Mouse (Mus musculus): Measurements from ENCODE around the gene Uckl1. TPM values are rescaled to one million over a fixed set of nuclear protein-coding genes. Genes with fewer than 3 reads are reported as not detected.
A peak's percentile ranks its signal among the peaks of the same experiment; 100 is the strongest.

The Uckl1 gene
- polyA plus RNA-seq, 1 experiment from 2014 or later, result 66.7 TPM

DNA sequence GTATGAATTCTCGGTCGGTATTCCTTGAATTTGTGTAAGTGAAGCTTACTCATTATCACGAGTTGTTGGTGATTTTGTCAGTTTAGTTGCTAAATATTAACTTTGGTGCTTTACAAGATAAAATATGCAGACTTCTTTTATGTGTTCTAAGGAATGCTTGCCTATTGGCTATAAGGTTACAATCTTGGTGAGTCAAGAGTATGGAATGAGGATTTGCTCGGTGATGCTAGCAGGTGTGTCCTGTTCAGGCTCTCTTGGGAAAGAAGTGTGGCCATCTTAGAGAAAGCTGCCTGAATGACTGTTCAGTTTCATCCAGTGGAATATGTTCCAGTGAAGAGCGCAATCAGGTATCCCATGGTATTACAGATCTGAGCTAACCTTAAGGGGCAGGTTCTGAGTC, 59.2 kb downstream of the Uckl1 start:
- ATAC-seq (replicated peaks; ENCODE audit: insufficient number of reproducible peaks, low FRiP score, low TSS enrichment), result no peak
- Histone ChIP-seq H3K36me3 (ENCODE audit: control insufficient read depth, insufficient read depth, low read length) (peaks cover 5% of the 10 kb centered on the region; the same call in 1 of the 2 replicates), H3K9me3 (replicated peaks; ENCODE audit: control insufficient read depth, low read length) (no peaks in the 10 kb centered on the region), H3K27ac (ENCODE audit: low read depth, low read length) (no peak overlapping the region), H3K9ac (ENCODE audit: low read depth, low read length) (no peak overlapping the region), H3K27me3 (ENCODE audit: control insufficient read depth, insufficient read depth, low read length) (no peaks in the 10 kb centered on the region), H3K4me2 (no peak overlapping the region), H3K4me3 (ENCODE audit: low read depth, low read length) (no peak overlapping the region), H3K4me1 (ENCODE audit: control insufficient read depth, insufficient read depth, low read length) (peaks cover 11% of the 10 kb centered on the region)
- 80% methylated on average over 5 of the region's 5 CpGs for WGBS (ENCODE audit: insufficient replicate concordance)

DNA sequence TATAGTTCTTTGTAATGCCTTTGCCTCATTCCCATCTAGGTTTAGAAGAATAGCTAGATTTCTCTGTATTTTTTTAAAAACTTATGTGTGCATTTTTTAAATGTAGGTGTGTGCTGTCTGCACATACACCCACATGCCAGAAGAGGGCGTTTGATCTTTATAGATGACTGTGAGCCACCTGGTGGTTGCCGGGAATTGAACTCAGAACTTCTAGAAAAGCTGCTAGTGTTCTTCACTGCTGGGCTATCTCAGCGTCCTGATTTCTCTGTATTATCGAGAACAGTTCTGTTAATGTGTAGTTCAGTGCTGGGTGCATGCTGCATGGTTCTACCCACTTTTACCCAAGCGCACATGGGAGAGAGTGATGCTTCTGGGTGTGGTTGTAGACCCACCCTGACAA, 61.9 kb downstream of the Uckl1 start:
- Histone ChIP-seq H3K27ac (ENCODE audit: low read depth, low read length) (no peak overlapping the region), H3K4me2 (no peak overlapping the region), H3K36me3 (ENCODE audit: control insufficient read depth, insufficient read depth, low read length) (no peaks in the 10 kb centered on the region), H3K4me1 (ENCODE audit: control insufficient read depth, insufficient read depth, low read length) (peaks cover 19% of the 10 kb centered on the region), H3K4me3 (ENCODE audit: low read depth, low read length) (no peak overlapping the region), H3K9me3 (replicated peaks; ENCODE audit: control insufficient read depth, low read length) (no peaks in the 10 kb centered on the region), H3K9ac (ENCODE audit: low read depth, low read length) (no peak overlapping the region), H3K27me3 (ENCODE audit: control insufficient read depth, insufficient read depth, low read length) (no peaks in the 10 kb centered on the region)
- ATAC-seq (replicated peaks; ENCODE audit: insufficient number of reproducible peaks, low FRiP score, low TSS enrichment), result no peak
- WGBS (ENCODE audit: insufficient replicate concordance), result 66% methylated on average over 5 of the region's 5 CpGs

DNA sequence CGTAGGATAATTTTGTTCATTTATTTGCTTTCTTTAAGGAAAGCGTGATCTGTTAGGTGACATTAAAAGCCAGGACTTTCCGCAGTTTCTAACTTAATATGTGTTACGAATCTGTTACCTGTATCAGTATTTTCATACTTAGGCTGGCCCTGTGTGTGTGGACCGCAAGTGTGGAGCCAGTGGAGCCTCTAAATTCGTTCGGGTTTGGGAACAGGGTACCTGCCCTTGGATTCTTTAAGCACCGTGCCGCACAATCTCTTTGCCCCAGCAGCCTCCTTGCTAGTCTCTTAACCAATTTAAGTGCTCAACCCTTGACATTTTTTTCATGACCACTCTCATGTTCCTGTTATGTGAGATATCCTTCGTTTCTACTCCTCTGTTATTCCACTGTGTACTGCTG, 63.2 kb downstream of the Uckl1 start:
- H3K27me3 ChIP-seq (ENCODE audit: control insufficient read depth, insufficient read depth, low read length), result no peaks in the 10 kb centered on the region
- H3K9ac ChIP-seq (ENCODE audit: low read depth, low read length), result peak overlapping the region; percentile 98
- 42% methylated on average over 10 of the region's 10 CpGs for WGBS (ENCODE audit: insufficient replicate concordance)
- no peak overlapping the region for H3K27ac ChIP-seq (ENCODE audit: low read depth, low read length)
- no peak for ATAC-seq (replicated peaks; ENCODE audit: insufficient number of reproducible peaks, low FRiP score, low TSS enrichment)
- H3K36me3 ChIP-seq (ENCODE audit: control insufficient read depth, insufficient read depth, low read length), result 0 out of 2 replicates have a peak, but pooled peaks cover 4% of the 10 kb centered on the region
- H3K9me3 ChIP-seq (replicated peaks; ENCODE audit: control insufficient read depth, low read length), result no peaks in the 10 kb centered on the region
- peak overlapping the region; percentile 97 for H3K4me3 ChIP-seq (ENCODE audit: low read depth, low read length)
- peak overlapping the region; percentile 63 for H3K4me2 ChIP-seq
- peaks cover 19% of the 10 kb centered on the region for H3K4me1 ChIP-seq (ENCODE audit: control insufficient read depth, insufficient read depth, low read length)

DNA sequence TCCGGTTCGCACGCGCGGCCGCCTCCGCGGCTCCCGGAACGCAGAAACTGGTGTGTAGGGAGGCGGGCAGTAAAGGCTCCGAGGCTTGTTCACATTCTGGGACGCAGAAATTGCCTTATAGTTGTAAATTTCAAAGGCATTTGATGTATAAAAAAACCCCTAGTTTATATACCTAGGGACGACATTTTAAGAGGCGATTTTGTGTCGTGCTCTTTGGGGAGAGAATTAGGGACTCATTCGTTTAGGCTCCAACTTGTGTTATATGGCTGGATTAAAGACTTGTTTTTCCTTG, 63.8 kb downstream of the Uckl1 start:
- Histone ChIP-seq H3K4me3 (ENCODE audit: low read depth, low read length) (peak overlapping the region; percentile 97), H3K4me1 (ENCODE audit: control insufficient read depth, insufficient read depth, low read length) (peaks cover 19% of the 10 kb centered on the region), H3K36me3 (ENCODE audit: control insufficient read depth, insufficient read depth, low read length) (0 out of 2 replicates have a peak, but pooled peaks cover 4% of the 10 kb centered on the region), H3K27ac (ENCODE audit: low read depth, low read length) (peak overlapping the region; percentile 99), H3K9me3 (replicated peaks; ENCODE audit: control insufficient read depth, low read length) (no peaks in the 10 kb centered on the region), H3K9ac (ENCODE audit: low read depth, low read length) (peak overlapping the region; percentile 98), H3K27me3 (ENCODE audit: control insufficient read depth, insufficient read depth, low read length) (no peaks in the 10 kb centered on the region), H3K4me2 (peak overlapping the region; percentile 63)
- WGBS (ENCODE audit: insufficient replicate concordance), result 0% methylated on average over 17 of the region's 17 CpGs
- ATAC-seq (replicated peaks; ENCODE audit: insufficient number of reproducible peaks, low FRiP score, low TSS enrichment), result no peak

DNA sequence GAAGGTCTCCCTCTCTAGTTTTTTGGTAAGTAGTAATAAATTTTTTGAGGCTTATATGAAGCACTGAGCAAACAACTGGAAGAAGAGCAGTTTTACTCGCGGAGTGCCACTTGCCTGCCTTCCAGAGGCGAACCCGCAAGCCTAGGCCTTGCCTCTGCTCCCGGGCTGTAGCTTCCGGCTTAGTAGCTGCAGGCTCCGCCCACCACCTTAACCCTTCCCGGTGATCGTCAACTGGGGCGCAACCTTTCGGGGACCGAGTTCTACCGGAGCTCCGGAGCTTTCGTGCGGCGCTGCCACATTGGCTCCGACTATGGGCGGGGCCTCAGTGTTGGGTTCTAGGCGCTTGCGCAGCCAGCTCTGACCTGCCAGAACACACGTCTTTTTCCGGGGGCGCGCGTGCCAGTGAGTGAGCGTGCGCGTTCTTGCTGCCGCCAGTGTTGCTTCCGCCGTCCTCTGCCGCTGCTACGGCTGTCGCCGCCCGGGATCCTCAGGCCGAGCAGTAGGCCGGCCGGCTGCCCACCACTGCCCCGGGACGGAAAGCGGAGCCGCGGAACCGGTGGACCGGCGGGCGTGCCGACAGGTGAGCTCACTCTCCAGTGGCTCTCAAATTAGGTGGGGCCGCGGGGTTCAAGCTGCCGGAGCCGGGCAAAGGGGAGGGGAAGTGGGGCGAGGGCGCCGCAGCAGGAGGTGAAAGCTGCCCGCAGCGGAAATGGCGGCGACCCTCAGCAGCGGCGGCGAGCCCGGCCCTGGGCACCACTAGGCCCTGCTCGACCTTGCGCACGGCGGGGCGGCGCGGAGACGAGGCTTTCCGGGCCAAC, 64.4 kb downstream of the Uckl1 start, which contains the start of gene Dnajc5:
Gene Dnajc5, plus strand, starts transcription at position 368 of the 818 bp plus-strand sequence.
- Histone ChIP-seq H3K9me3 (replicated peaks; ENCODE audit: control insufficient read depth, low read length) (no peaks in the 10 kb centered on the region), H3K4me1 (ENCODE audit: control insufficient read depth, insufficient read depth, low read length) (peaks cover 19% of the 10 kb centered on the region), H3K36me3 (ENCODE audit: control insufficient read depth, insufficient read depth, low read length) (peaks cover 5% of the 10 kb centered on the region), H3K27ac (ENCODE audit: low read depth, low read length) (peak within 1 kb of the TSS; percentile 99), H3K4me2 (peak within 1 kb of the TSS; percentile 63), H3K27me3 (ENCODE audit: control insufficient read depth, insufficient read depth, low read length) (no peaks in the 10 kb centered on the region), H3K9ac (ENCODE audit: low read depth, low read length) (peak within 1 kb of the TSS; percentile 98), H3K4me3 (ENCODE audit: low read depth, low read length) (peak within 1 kb of the TSS; percentile 97)
- under 1% methylated on average over 74 of the region's 74 CpGs for WGBS (ENCODE audit: insufficient replicate concordance)
- ATAC-seq (replicated peaks; ENCODE audit: insufficient number of reproducible peaks, low FRiP score, low TSS enrichment), result peak; percentile 96

DNA sequence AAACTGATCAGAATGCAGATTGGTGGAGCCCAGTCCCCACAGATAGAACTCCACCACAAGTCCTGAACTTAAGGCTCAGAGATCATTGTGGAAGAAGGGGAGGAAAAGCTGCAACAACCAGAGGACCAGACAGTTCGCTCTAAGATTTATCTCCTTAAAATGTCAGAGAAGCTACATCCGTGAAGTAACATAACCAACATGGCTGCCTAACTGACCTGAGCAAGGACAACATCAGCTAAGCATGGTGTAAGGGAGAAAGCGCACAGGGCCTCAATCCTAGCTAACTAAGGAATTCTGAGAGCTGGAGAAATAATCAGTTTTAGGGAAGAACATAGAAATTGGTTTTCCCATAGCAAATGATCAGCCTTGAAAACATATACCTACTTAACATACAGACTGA, 65.5 kb downstream of the Uckl1 start:
- ATAC-seq (replicated peaks; ENCODE audit: insufficient number of reproducible peaks, low FRiP score, low TSS enrichment), result no peak
- Histone ChIP-seq H3K4me3 (ENCODE audit: low read depth, low read length) (peak overlapping the region; percentile 97), H3K9me3 (replicated peaks; ENCODE audit: control insufficient read depth, low read length) (no peaks in the 10 kb centered on the region), H3K27ac (ENCODE audit: low read depth, low read length) (peak overlapping the region; percentile 99), H3K27me3 (ENCODE audit: control insufficient read depth, insufficient read depth, low read length) (no peaks in the 10 kb centered on the region), H3K4me1 (ENCODE audit: control insufficient read depth, insufficient read depth, low read length) (peaks cover 19% of the 10 kb centered on the region), H3K4me2 (peak overlapping the region; percentile 63), H3K36me3 (ENCODE audit: control insufficient read depth, insufficient read depth, low read length) (peaks cover 9% of the 10 kb centered on the region), H3K9ac (ENCODE audit: low read depth, low read length) (peak overlapping the region; percentile 98)
- WGBS (ENCODE audit: insufficient replicate concordance), result 65% methylated on average over 3 of the region's 3 CpGs

Small RNAs within 50 kb of the gene (microRNA-seq; reads per million reads assigned to microRNA genes)
- not detected for gene Mir7006 (ENCODE audit: borderline number of aligned reads)

Other genes starting within 250 kb of the Uckl1 start
- 21.7 and 27.3 TPM in 2 replicates for gene Zgpat, start 220.0 kb downstream of the Uckl1 start, polyA plus RNA-seq (2014; fragmentation: Nextera tagmentation; extraction: Ambion mirVana)
- 36.3 and 47.5 TPM in 2 replicates for gene Arfrp1, start 219.5 kb downstream of the Uckl1 start, polyA plus RNA-seq (2014; fragmentation: Nextera tagmentation; extraction: Ambion mirVana)
- 11.2 and 13.8 TPM in 2 replicates for gene Lime1, start 204.8 kb downstream of the Uckl1 start, polyA plus RNA-seq (2014; fragmentation: Nextera tagmentation; extraction: Ambion mirVana)
- 10.3 and 10.5 TPM in 2 replicates for gene Zbtb46, start 125.5 kb downstream of the Uckl1 start, polyA plus RNA-seq (2014; fragmentation: Nextera tagmentation; extraction: Ambion mirVana)
- 0.43 and 0.65 TPM in 2 replicates for gene Abhd16b, start 91.7 kb downstream of the Uckl1 start, polyA plus RNA-seq (2014; fragmentation: Nextera tagmentation; extraction: Ambion mirVana)
- gene Tpd52l2, start 87.8 kb downstream of the Uckl1 start, polyA plus RNA-seq (2014; fragmentation: Nextera tagmentation; extraction: Ambion mirVana), result 119 and 128 TPM in 2 replicates
- 69.0 and 76.1 TPM in 2 replicates for gene Dnajc5, start 64.4 kb downstream of the Uckl1 start, polyA plus RNA-seq (2014; fragmentation: Nextera tagmentation; extraction: Ambion mirVana)
- 45.5 and 53.2 TPM in 2 replicates for gene Prpf6, start 7.0 kb upstream of the Uckl1 start, polyA plus RNA-seq (2014; fragmentation: Nextera tagmentation; extraction: Ambion mirVana)
- gene Zfp512b, start 7.9 kb upstream of the Uckl1 start, polyA plus RNA-seq (2014; fragmentation: Nextera tagmentation; extraction: Ambion mirVana), result 26.3 and 26.5 TPM in 2 replicates
- gene Samd10, start 14.3 kb upstream of the Uckl1 start, polyA plus RNA-seq (2014; fragmentation: Nextera tagmentation; extraction: Ambion mirVana), result 13.7 and 14.6 TPM in 2 replicates
- not detected in 2 replicates for gene Gm29797, start 72.1 kb upstream of the Uckl1 start, polyA plus RNA-seq (2014; fragmentation: Nextera tagmentation; extraction: Ambion mirVana)
- gene Sox18, start 86.7 kb upstream of the Uckl1 start, polyA plus RNA-seq (2014; fragmentation: Nextera tagmentation; extraction: Ambion mirVana), result 18.6 and 22.2 TPM in 2 replicates
- gene Tcea2, start 95.4 kb upstream of the Uckl1 start, polyA plus RNA-seq (2014; fragmentation: Nextera tagmentation; extraction: Ambion mirVana), result 13.5 and 14.1 TPM in 2 replicates
- gene Rgs19, start 109.1 kb upstream of the Uckl1 start, polyA plus RNA-seq (2014; fragmentation: Nextera tagmentation; extraction: Ambion mirVana), result 57.7 and 61.3 TPM in 2 replicates
- not detected in 2 replicates for gene Lkaaear1, start 113.5 kb upstream of the Uckl1 start, polyA plus RNA-seq (2014; fragmentation: Nextera tagmentation; extraction: Ambion mirVana)
- gene Oprl1, start 130.1 kb upstream of the Uckl1 start, polyA plus RNA-seq (2014; fragmentation: Nextera tagmentation; extraction: Ambion mirVana), result 7.5 and 9.2 TPM in 2 replicates
- 0.06 and 0.65 TPM in 2 replicates for gene Myt1, start 178.4 kb upstream of the Uckl1 start, polyA plus RNA-seq (2014; fragmentation: Nextera tagmentation; extraction: Ambion mirVana)